Mouse (Mus musculus) midbrain, embryonic 13.5 days (tissue): Measurements from ENCODE around the gene Naa25. TPM values are rescaled to one million over a fixed set of nuclear protein-coding genes. Genes with fewer than 3 reads are reported as not detected.
"Not testable (repeated sequence)": the region's sequence is repeated elsewhere in the genome, so short reads cannot be mapped to it uniquely, and the experiment has no call there.

Source experiments
- ATAC-seq: fragments of 200-750 bp; cut with Nextera tagmentation; 2 replicates; pipeline ENCODE4 v1.8.0; 2017; ENCODE audit warnings: mild to moderate bottlenecking, moderate TSS enrichment, moderate library complexity
- H3K27ac ChIP-seq: fragments of 300-500 bp; sonication (generic); 2 replicates; pipeline ENCODE4 v1.5.1; 2015; ENCODE audit warnings: inconsistent platforms, mild to moderate bottlenecking, moderate library complexity
- H3K27me3 ChIP-seq: fragments of 300-500 bp; sonication (generic); 2 replicates; pipeline ENCODE4 v1.6.1; 2015; ENCODE audit warnings: mild to moderate bottlenecking, inconsistent platforms
- H3K36me3 ChIP-seq: fragments of 300-500 bp; sonication (generic); 2 replicates; pipeline ENCODE4 v1.6.1; 2015; ENCODE audit warnings: mild to moderate bottlenecking, inconsistent platforms
- H3K4me1 ChIP-seq: fragments of 300-500 bp; sonication (generic); replicated peaks from 2 replicates; pipeline ENCODE4 v1.6.1; 2015; ENCODE audit warnings: inconsistent platforms
- H3K4me2 ChIP-seq: fragments of 300-500 bp; sonication (generic); replicated peaks from 2 replicates; pipeline ENCODE4 v1.6.1; 2015; ENCODE audit warnings: moderate library complexity, mild to moderate bottlenecking, inconsistent platforms
- H3K4me3 ChIP-seq: fragments of 300-500 bp; sonication (generic); replicated peaks from 2 replicates; pipeline ENCODE4 v1.5.1; 2015; ENCODE audit warnings: mild to moderate bottlenecking, inconsistent platforms
- H3K9ac ChIP-seq: fragments of 300-500 bp; sonication (generic); replicated peaks from 2 replicates; pipeline ENCODE4 v1.6.1; 2015; ENCODE audit warnings: mild to moderate bottlenecking, inconsistent platforms
- H3K9me3 ChIP-seq: fragments of 300-500 bp; sonication (generic); 2 replicates; pipeline ENCODE4 v1.6.1; 2016; ENCODE audit warnings: mild to moderate bottlenecking, inconsistent platforms
- WGBS: fragments of 180-500 bp; shearing (Covaris S2); methylation state at CpG from one replicate; pipeline ENCODE4 v1.1.7; 2015; 5-methylcytosine and 5-hydroxymethylcytosine counted together
- polyA plus RNA-seq: library from polyadenylated mRNA; unstranded; fragments of >200 nt; fragmentation: Nextera tagmentation; extraction: Ambion mirVana; gene quantifications from 2 replicates; pipeline ENCODE4 v1.2.1, GENCODE M21; 2015

Gene Naa25
- polyA plus RNA-seq: 48.0 and 50.7 TPM in 2 replicates

DNA sequence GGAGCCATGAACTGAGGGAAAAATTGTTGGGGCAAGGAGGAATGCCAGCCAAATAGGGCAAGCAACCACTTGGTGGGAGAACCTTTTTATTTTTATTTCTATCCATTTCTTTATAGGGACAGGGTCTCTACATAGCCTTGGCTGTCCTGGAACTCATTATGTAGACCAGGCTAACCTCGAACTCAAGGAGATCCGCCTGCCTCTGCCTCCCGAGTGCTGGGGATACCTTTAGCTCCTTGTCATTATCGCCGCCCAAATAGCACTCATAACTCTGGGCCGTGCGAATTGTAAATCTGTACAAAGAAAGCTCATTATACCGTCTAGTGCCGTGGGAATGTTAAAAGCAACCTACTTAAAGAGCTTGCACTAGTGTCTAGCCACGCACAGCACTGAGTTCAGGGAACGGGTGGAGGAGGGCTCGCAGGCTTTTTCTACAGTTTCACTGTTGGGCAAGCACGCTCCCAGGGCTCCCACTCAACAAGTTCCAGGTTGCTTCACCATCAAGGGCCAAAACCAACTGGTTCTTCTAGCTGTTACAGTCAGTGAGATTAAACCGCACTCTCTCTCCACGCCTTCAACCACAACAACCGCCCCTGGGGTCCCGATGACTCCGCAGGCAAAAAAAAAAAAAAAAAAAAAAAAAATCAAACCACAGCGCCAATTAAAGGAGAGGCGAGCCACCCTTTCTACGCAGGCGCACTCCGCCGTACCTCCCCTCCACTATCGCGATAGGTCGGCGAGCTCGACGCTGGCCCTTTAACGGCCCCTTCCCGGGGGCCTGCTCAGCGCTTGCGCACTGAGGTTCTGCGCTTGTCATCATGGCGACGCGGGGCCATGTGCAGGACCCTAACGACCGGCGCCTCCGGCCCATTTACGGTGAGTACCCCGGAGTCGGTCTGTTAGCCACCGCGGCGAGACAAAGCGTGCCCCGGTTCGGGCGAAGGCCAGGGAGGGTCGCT is at the start of gene Naa25:
Naa25 (plus strand) TSS at position 750 of the 959 bp plus-strand sequence.
- peaks cover 25% of the 10 kb centered on the region for H3K4me1 ChIP-seq
- WGBS: 11% methylated on average over 51 of the region's 53 CpGs
- H3K9me3 ChIP-seq: no peaks in the 10 kb centered on the region
- peak; percentile 97 for ATAC-seq
- no peaks in the 10 kb centered on the region for H3K27me3 ChIP-seq
- H3K4me3 ChIP-seq: peak within 1 kb of the TSS; percentile 97
- H3K4me2 ChIP-seq: peak within 1 kb of the TSS; percentile 97
- peak within 1 kb of the TSS; percentile 77 for H3K27ac ChIP-seq
- peak within 1 kb of the TSS; percentile 90 for H3K9ac ChIP-seq
- H3K36me3 ChIP-seq: 0 out of 2 replicates have a peak, but pooled peaks cover 7% of the 10 kb centered on the region

DNA sequence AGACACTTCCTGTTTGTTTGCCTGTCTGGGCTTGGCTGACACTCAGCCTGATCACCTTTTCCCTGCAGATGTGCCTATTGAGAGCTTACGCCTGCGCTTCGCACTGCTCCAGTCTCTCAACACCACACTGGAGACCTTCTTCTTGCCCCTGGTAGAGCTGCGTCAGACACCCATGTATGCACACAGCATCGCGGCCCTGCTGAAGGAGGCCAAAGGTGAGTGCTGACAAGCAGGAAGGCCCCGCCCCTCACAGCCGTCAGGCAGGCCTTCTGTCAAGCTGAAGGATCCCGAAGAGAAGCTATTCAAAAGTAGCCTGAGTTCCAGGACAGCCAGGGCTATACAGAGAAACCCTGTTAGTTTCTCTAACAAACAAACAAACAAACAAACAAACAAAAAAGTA is 38.5 kb upstream of the Naa25 start:
- H3K9ac ChIP-seq: no peak overlapping the region

DNA sequence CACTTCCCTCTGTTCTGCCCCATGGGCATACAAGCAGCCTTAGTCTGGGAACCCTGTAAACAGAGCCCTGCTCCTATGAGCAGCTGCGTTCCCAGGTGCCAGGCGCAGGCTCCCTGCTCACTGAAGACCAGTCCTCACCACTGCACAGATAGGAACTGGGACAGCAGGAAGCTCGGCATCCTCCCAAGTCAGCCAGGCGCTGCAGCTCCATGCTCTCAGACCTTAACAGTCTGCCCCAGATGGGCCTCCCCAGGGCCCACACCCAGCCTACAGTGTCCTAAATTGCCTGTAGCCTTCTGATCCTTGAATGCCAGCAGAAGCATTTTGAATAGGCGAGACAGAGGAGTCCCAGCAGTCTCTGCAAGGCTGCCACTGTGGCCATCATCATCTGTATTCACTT is 36.0 kb upstream of the Naa25 start:
- Histone ChIP-seq H3K4me2 (no peak overlapping the region), H3K36me3 (peaks cover 100% of the 10 kb centered on the region), H3K4me3 (no peak overlapping the region), H3K9me3 (no peaks in the 10 kb centered on the region), H3K27me3 (no peaks in the 10 kb centered on the region), H3K27ac (no peak overlapping the region), H3K9ac (no peak overlapping the region), H3K4me1 (no peaks in the 10 kb centered on the region)
- WGBS: 89% methylated on average over 5 of the region's 5 CpGs
- ATAC-seq: no peak

More for the DNA sequence above, 38.5 kb upstream of the Naa25 start:
- WGBS: 77% methylated on average over 9 of the region's 9 CpGs
- Histone ChIP-seq H3K27ac (no peak overlapping the region), H3K4me1 (no peaks in the 10 kb centered on the region), H3K4me2 (no peak overlapping the region), H3K27me3 (no peaks in the 10 kb centered on the region), H3K4me3 (no peak overlapping the region), H3K36me3 (peaks cover 99% of the 10 kb centered on the region), H3K9me3 (no peaks in the 10 kb centered on the region)
- no peak for ATAC-seq

DNA sequence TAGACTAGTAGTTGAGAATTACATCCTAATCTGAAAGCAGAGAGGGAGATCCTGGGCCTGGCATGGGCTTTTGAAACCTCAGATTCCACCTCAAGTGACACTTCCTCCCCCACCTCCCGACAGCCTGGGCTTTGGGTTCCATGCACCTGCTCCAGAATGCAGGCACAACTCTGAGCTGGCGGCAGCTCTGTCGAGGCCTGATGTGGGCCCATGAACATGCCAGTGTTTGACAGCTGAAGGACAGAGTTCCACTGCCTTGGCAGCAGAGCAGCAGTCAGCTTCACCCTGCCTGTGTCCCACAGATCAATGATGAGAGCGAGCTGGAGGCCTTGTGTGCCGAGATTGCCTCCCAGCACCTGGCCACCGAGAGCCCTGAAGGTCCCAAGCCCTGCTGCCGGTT is 34.3 kb upstream of the Naa25 start:
- 89% methylated on average over 7 of the region's 7 CpGs for WGBS
- H3K9me3 ChIP-seq: no peaks in the 10 kb centered on the region
- peaks cover 100% of the 10 kb centered on the region for H3K36me3 ChIP-seq
- H3K4me3 ChIP-seq: no peak overlapping the region
- H3K27me3 ChIP-seq: no peaks in the 10 kb centered on the region
- H3K9ac ChIP-seq: no peak overlapping the region
- H3K4me2 ChIP-seq: no peak overlapping the region
- H3K27ac ChIP-seq: no peak overlapping the region
- ATAC-seq: no peak
- H3K4me1 ChIP-seq: no peaks in the 10 kb centered on the region

DNA sequence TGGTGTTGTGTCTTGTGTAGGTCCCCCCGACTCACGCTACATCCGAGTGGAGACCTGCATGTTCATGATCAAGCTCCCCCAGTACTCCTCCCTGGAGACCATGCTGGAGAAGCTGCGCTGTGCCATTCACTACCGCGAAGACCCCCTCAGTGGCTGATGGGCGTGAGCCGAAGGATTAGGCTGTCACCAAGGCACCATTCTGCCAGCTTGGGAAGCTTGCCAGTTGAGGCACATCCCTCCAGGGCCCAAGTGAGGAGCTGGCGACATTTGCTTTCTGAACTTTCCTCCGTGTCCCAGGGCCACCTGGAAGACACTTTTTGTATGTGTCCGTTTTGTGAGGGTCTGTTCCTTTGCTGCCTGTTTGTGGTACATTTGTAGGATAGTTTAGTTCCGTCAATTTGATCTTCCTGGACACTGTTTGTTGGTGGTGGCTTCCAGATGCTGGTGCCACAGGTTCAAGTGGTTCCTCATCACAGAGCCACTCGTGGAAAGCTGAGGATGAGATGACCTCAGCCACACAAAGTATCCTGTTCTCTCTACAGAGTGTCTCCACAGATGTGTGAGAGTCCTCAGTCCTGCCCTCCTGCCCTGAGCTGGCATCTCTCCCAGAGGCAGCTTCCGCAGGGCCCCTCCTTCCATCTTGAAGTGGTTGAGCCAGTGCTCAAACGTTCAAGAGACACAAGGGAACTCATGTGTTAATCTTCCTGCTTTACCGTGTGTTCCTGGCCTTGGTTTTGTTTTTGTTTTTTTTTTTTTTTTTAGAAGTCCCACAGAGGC is 31.1 kb upstream of the Naa25 start:
- Histone ChIP-seq H3K9ac (no peak overlapping the region), H3K4me1 (no peaks in the 10 kb centered on the region), H3K4me2 (no peak overlapping the region), H3K4me3 (no peak overlapping the region), H3K27me3 (no peaks in the 10 kb centered on the region), H3K9me3 (no peaks in the 10 kb centered on the region), H3K27ac (no peak overlapping the region), H3K36me3 (peaks cover 95% of the 10 kb centered on the region)
- no peak for ATAC-seq
- WGBS: 84% methylated on average over 16 of the region's 16 CpGs

DNA sequence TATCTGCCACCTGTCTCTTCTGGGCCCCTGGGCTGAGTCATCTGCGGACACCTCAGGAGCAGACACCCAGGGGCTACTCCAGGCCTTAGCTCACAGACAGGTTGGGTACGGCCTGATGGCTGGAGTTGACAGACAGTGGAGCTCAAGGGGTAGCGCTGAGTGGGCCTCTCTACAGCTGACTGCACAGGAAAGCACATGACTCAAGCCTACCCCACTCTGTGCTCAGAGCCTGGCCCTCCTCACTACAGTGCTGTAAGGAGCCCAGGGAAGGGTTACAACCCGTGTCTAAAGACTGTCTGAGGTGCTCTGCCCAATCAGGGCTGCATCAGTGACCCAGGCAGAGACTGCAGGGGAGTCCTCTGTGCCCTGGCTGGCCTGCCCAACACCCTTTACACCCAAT is 30.5 kb upstream of the Naa25 start:
- Histone ChIP-seq H3K27ac (no peak overlapping the region), H3K4me3 (no peak overlapping the region), H3K4me1 (no peaks in the 10 kb centered on the region), H3K36me3 (peaks cover 95% of the 10 kb centered on the region), H3K9me3 (no peaks in the 10 kb centered on the region), H3K4me2 (no peak overlapping the region), H3K9ac (no peak overlapping the region), H3K27me3 (no peaks in the 10 kb centered on the region)
- 89% methylated on average over 4 of the region's 4 CpGs for WGBS
- ATAC-seq: no peak

DNA sequence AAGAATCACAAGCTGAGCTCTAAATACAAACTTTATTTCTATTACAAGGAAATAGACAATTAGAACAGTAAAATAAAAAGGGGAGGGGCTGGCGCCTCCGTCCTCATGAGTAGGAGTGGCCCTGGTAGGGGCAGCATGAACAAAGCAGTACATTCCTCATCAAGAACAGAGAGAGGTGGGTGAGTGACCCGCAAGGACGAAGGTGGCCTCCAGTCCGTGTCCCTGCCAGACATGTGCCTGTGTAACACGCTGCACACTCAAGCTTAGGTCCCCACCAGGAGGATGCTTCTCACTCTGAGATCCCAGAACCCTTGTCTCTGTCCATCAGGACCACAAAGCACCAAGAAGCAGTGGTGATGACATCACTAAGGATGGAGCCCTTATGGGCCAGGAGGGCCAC is 26.0 kb upstream of the Naa25 start:
- ATAC-seq: peak; percentile 59; the same call in 1 of the 2 replicates
- Histone ChIP-seq H3K36me3 (peaks cover 91% of the 10 kb centered on the region), H3K27me3 (no peaks in the 10 kb centered on the region), H3K9me3 (no peaks in the 10 kb centered on the region), H3K4me2 (no peak overlapping the region), H3K9ac (no peak overlapping the region), H3K4me3 (no peak overlapping the region), H3K27ac (no peak overlapping the region; the same call in 1 of the 2 replicates), H3K4me1 (no peaks in the 10 kb centered on the region)
- WGBS: 96% methylated on average over 6 of the region's 6 CpGs

DNA sequence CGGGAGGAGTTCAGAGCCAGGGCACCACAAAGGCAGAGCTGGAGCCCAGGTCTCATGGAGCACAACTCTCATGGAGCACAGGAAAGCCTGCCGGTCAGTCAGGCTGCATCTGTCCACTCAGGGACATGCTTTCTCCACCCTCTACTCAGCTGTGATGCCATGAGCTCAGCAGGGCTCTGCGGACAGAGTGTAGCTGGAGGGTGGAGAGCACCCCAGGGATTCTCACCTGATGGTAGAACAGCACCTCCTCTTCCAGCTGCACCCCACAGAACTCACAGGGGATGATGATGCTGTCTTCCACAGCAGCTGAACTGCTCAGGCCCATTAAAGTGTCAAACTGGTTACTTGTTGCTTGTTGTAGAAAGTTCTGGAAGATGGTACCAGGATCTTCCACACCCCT is 22.9 kb upstream of the Naa25 start:
- H3K4me2 ChIP-seq: no peak overlapping the region
- WGBS: 92% methylated on average over 3 of the region's 3 CpGs
- no peak overlapping the region for H3K9ac ChIP-seq
- H3K4me3 ChIP-seq: no peak overlapping the region
- peaks cover 92% of the 10 kb centered on the region for H3K36me3 ChIP-seq
- H3K27ac ChIP-seq: no peak overlapping the region
- H3K4me1 ChIP-seq: no peaks in the 10 kb centered on the region
- H3K9me3 ChIP-seq: no peaks in the 10 kb centered on the region
- ATAC-seq: no peak
- H3K27me3 ChIP-seq: no peaks in the 10 kb centered on the region

DNA sequence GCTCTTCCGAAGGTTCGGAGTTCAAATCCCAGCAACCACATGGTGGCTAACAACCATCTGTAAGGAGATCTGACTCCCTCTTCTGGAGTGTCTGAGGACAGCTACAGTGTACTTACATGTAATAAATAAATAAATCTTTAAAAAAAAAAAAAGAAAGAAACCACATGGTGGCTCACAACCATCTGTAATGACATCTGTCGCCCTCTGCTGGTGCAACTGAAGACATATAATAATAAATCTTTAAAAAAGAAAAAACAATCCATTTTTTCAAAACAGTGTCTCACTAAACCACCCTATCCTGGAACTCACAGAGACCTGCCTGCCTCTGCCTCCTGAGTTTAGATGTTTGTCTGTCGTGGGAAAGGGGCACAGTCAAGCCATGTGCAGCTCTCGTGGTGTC is 20.8 kb upstream of the Naa25 start:
- ATAC-seq, H3K4me3 ChIP-seq, H3K4me2 ChIP-seq, H3K4me1 ChIP-seq, H3K27ac ChIP-seq, H3K9me3 ChIP-seq, H3K9ac ChIP-seq, H3K27me3 ChIP-seq: not testable (repeated sequence)
- peaks cover 94% of the 10 kb centered on the region for H3K36me3 ChIP-seq
- 78% methylated on average over 5 of the region's 5 CpGs for WGBS

DNA sequence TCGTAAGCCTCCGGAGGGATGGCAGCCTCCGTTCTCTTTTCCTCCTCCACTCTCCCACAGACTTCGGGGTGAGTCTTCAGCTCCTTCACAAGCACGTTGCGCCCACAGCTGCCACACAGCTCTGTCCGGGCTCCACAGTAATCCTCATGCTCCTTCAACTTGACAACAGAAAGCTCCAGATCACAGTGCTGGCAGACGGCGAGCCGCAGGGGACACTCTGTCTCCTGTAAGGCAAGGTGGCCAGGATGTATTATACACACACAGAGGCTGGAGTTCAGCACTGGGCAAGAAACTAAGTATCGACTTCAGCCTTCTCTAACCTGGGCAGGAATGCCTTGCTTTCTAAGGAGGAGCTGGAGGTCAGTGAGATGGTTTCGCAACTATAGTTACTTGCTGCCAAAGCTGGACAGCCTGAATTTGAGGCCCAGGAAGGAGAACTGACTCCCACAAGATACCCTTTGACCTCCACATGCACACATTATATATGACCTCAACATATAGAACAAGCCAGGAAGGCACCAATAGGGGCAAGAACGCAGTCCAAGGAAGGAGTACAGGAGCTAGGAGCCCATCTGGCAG is 19.0 kb upstream of the Naa25 start:
- H3K4me2 ChIP-seq: no peak overlapping the region
- no peak overlapping the region for H3K9ac ChIP-seq
- ATAC-seq: no peak
- H3K36me3 ChIP-seq: peaks cover 89% of the 10 kb centered on the region
- H3K27ac ChIP-seq: no peak overlapping the region
- WGBS: 94% methylated on average over 13 of the region's 13 CpGs
- no peak overlapping the region for H3K4me3 ChIP-seq
- H3K27me3 ChIP-seq: no peaks in the 10 kb centered on the region
- peaks cover 17% of the 10 kb centered on the region for H3K4me1 ChIP-seq
- H3K9me3 ChIP-seq: peaks cover 6% of the 10 kb centered on the region; the same call in 1 of the 2 replicates

DNA sequence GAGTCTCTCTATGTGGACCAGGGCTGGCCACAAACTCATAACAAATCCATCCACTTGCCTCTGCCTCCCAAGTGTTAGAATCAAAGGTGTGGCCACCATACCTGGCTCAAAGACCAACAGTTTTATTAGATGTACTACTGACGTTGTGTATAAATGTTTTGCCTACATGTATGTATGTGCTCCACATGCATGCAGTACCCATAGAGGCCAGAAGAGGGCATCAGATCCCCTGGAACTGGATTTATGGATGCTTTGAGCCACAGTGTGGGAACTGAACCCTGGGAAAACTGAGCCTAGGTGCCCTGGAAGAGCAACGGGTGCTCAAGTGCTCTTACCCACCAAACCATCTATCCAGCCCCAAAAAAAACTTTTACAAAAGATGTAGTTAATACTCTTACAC is 17.0 kb upstream of the Naa25 start:
- WGBS: 96% methylated on average over 2 of the region's 2 CpGs
- Histone ChIP-seq H3K4me3 (no peak overlapping the region), H3K9ac (no peak overlapping the region), H3K4me2 (no peak overlapping the region), H3K9me3 (peaks cover 6% of the 10 kb centered on the region; the same call in 1 of the 2 replicates), H3K27me3 (no peaks in the 10 kb centered on the region), H3K4me1 (peaks cover 27% of the 10 kb centered on the region), H3K27ac (no peak overlapping the region), H3K36me3 (peaks cover 72% of the 10 kb centered on the region)
- no peak for ATAC-seq
